Mouse (Mus musculus) E14TG2a.4 (cell line): Measurements from ENCODE around the gene Mettl21c.
"Not testable (repeated sequence)": the region's sequence is repeated elsewhere in the genome, so short reads cannot be mapped to it uniquely, and the experiment has no call there.

ENCODE experiments used
- CTCF ChIP-seq: conservative IDR thresholded peaks from 2 replicates; pipeline ENCODE4 v1.5.1; 2014; ENCODE audit warnings: low read length
- NANOG ChIP-seq: IDR thresholded peaks from 2 replicates; pipeline ENCODE4 v1.6.1; 2014; ENCODE audit warnings: borderline replicate concordance, low read length, mixed read lengths
- POU5F1 ChIP-seq: IDR thresholded peaks from 2 replicates; pipeline ENCODE4 v1.6.1; 2014; ENCODE audit warnings: low read length, borderline replicate concordance

DNA sequence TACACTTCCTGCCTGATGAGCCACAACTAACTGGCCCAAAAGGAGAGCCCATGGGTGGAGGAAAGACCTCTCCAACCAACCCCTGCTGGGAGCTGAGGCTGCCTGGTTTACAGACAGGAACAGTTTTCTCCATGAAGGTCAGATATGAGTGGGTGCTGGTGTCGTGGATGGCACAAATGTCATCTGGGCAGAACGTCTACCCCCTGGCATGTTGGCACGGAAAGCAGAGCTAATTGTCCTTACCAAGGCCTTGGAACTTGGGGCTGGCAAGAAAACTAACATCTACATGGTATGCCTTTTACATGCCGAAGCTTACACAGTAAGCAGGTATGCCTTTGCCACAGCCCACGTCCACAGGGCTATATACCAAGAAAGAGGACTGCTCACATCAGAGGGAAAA, 25.9 kb upstream of the Mettl21c start:
- TF ChIP-seq CTCF, POU5F1, NANOG: not testable (repeated sequence)
